26 mouse cellular contexts compared by ENCODE assay signal in genomic region chr7:16031072-16031471, GRCm38 (mm10). TPM values are rescaled to one million over a fixed set of nuclear protein-coding genes. Genes with fewer than 3 reads are reported as not detected.
DNase-seq lines count a peak whose midpoint lies in the region; ATAC-seq and TF ChIP-seq lines count a peak whose summit lies in the region.
"Had no signal": no experiment of that assay in that cellular context is flagged by ENCODE, and none has a peak within 500 bp of the region (broad histone marks: within the 10 kb centered on the region; RNA-seq: fewer than 3 reads in every experiment).

No protein-coding gene starts in this region.

- H3K36me3 ChIP-seq in embryonic facial prominence, embryonic 14.5 days (ENCODE audit: control insufficient read depth, insufficient read depth, low read length), result no peaks in the 10 kb centered on the region
- H3K36me3 ChIP-seq in embryonic facial prominence, embryonic 10.5 days (replicated peaks), result peaks cover 69% of the 10 kb centered on the region
- 0 out of 2 replicates have a peak, but pooled peaks cover 6% of the 10 kb centered on the region for H3K36me3 ChIP-seq in intestine, postnatal 0 days (ENCODE audit: control insufficient read depth, insufficient read depth)
- H3K36me3 ChIP-seq in intestine, embryonic 16.5 days (ENCODE audit: control insufficient read depth, insufficient read depth, low read length), result no peaks in the 10 kb centered on the region
- peaks cover 60% of the 10 kb centered on the region for H3K36me3 ChIP-seq in megakaryocyte, embryonic 14.5 days (replicated peaks; ENCODE audit: low read length)

- 79% methylated on average over 4 of the region's 4 CpGs for WGBS in embryonic facial prominence, embryonic 14.5 days
- 92% methylated on average over 4 of the region's 4 CpGs for WGBS in embryonic facial prominence, embryonic 10.5 days
- 86% methylated on average over 4 of the region's 4 CpGs for WGBS in intestine, postnatal 0 days
- WGBS in intestine, embryonic 16.5 days, result 93% methylated on average over 4 of the region's 4 CpGs

- no peak overlapping the region for H3K27ac ChIP-seq in embryonic facial prominence, embryonic 14.5 days (replicated peaks; ENCODE audit: low read depth, low read length)
- H3K27ac ChIP-seq in embryonic facial prominence, embryonic 10.5 days (replicated peaks), result no peak overlapping the region
- H3K27ac ChIP-seq in intestine, postnatal 0 days (ENCODE audit: low read depth, low read length), result no peak overlapping the region
- no peak overlapping the region for H3K27ac ChIP-seq in intestine, embryonic 16.5 days (ENCODE audit: low read length)
- H3K27ac ChIP-seq: embryonic facial prominence, embryonic 15.5 days; forebrain, embryonic 10.5 days; heart, embryonic 10.5 days; hindbrain, embryonic 12.5 days had no signal

- peak; percentile 52 for DNase-seq in embryonic facial prominence, embryonic 14.5 days (ENCODE audit: low spot score)
- DNase-seq in embryonic facial prominence, embryonic 10.5 days (ENCODE audit: low spot score), result no peak
- no peak for DNase-seq in neural tube, embryonic 10.5 days (ENCODE audit: extremely low spot score, low spot score)
- DNase-seq: adrenal gland, postnatal 10 days; B cell, adult 2 months; cerebellum, adult 18-20 months; cerebellum, adult 9-11 months; cerebellum, postnatal 36 days; gastrocnemius, postnatal 14 days; heart, postnatal 10 days; heart, postnatal 4 days had no signal

- no peak overlapping the region for H3K4me3 ChIP-seq in embryonic facial prominence, embryonic 14.5 days (ENCODE audit: low read depth, low read length)
- no peak overlapping the region for H3K4me3 ChIP-seq in embryonic facial prominence, embryonic 10.5 days
- no peak overlapping the region for H3K4me3 ChIP-seq in intestine, postnatal 0 days (ENCODE audit: low read depth, low read length)
- H3K4me3 ChIP-seq in intestine, embryonic 16.5 days (ENCODE audit: low read length), result no peak overlapping the region
- peak overlapping the region; percentile 28 for H3K4me3 ChIP-seq in megakaryocyte, embryonic 14.5 days (replicated peaks)
- H3K4me3 ChIP-seq: embryonic facial prominence, embryonic 15.5 days; erythroblast, embryonic 14.5 days; forebrain, embryonic 10.5 days; heart, embryonic 10.5 days; hindbrain, embryonic 12.5 days had no signal

- no peak overlapping the region for H3K4me2 ChIP-seq in embryonic facial prominence, embryonic 14.5 days (ENCODE audit: low read depth, low read length)
- no peak overlapping the region for H3K4me2 ChIP-seq in intestine, postnatal 0 days (replicated peaks; ENCODE audit: low read depth)
- H3K4me2 ChIP-seq in intestine, embryonic 16.5 days (ENCODE audit: low read depth, low read length), result no peak overlapping the region
- H3K4me2 ChIP-seq: embryonic facial prominence, embryonic 15.5 days; hindbrain, embryonic 12.5 days had no signal

- no peaks in the 10 kb centered on the region for H3K9me3 ChIP-seq in embryonic facial prominence, embryonic 14.5 days (ENCODE audit: control insufficient read depth, low read length)
- peaks cover 7% of the 10 kb centered on the region; the same call in 1 of the 2 replicates for H3K9me3 ChIP-seq in embryonic facial prominence, embryonic 10.5 days
- no peaks in the 10 kb centered on the region for H3K9me3 ChIP-seq in intestine, postnatal 0 days (ENCODE audit: control insufficient read depth)
- no peaks in the 10 kb centered on the region for H3K9me3 ChIP-seq in intestine, embryonic 16.5 days (ENCODE audit: control insufficient read depth, low read length)
- no peaks in the 10 kb centered on the region for H3K9me3 ChIP-seq in megakaryocyte, embryonic 14.5 days
- H3K9me3 ChIP-seq: embryonic facial prominence, embryonic 15.5 days; G1E had no signal

- H3K27me3 ChIP-seq in embryonic facial prominence, embryonic 14.5 days (replicated peaks; ENCODE audit: control insufficient read depth, insufficient read depth, low read length), result no peaks in the 10 kb centered on the region
- no peaks in the 10 kb centered on the region for H3K27me3 ChIP-seq in embryonic facial prominence, embryonic 10.5 days (replicated peaks; ENCODE audit: low read depth, poor library complexity, severe bottlenecking)
- no peaks in the 10 kb centered on the region for H3K27me3 ChIP-seq in intestine, postnatal 0 days (replicated peaks; ENCODE audit: control insufficient read depth, insufficient read depth, low read length)
- H3K27me3 ChIP-seq in intestine, embryonic 16.5 days (replicated peaks; ENCODE audit: control insufficient read depth, insufficient read depth, low read length), result no peaks in the 10 kb centered on the region
- H3K27me3 ChIP-seq in megakaryocyte, embryonic 14.5 days (replicated peaks), result no peaks in the 10 kb centered on the region
- H3K27me3 ChIP-seq: embryonic facial prominence, embryonic 15.5 days; hindbrain, embryonic 12.5 days had no signal

- peak; percentile 51 for ATAC-seq in embryonic facial prominence, embryonic 14.5 days (ENCODE audit: low read depth)
- no peak for ATAC-seq in intestine, postnatal 0 days
- ATAC-seq in intestine, embryonic 16.5 days, result no peak
- ATAC-seq in megakaryocyte, adult 5-6 weeks (ENCODE audit: poor library complexity, severe bottlenecking), result no peak
- ATAC-seq: CD4-positive, CD25-positive, alpha-beta regulatory T cell, adult 4 months; forebrain, embryonic 14.5 days; hindbrain, embryonic 16.5 days; inflammation-experienced regulatory T-cells, adult 6 months had no signal

- H3K9ac ChIP-seq in embryonic facial prominence, embryonic 14.5 days (ENCODE audit: low read depth, low read length), result no peak overlapping the region
- no peak overlapping the region for H3K9ac ChIP-seq in intestine, postnatal 0 days (ENCODE audit: low read depth, low read length)
- no peak overlapping the region for H3K9ac ChIP-seq in intestine, embryonic 16.5 days (ENCODE audit: low read depth, low read length)
- H3K9ac ChIP-seq: embryonic facial prominence, embryonic 15.5 days; hindbrain, embryonic 12.5 days had no signal

- no peaks in the 10 kb centered on the region for H3K4me1 ChIP-seq in embryonic facial prominence, embryonic 14.5 days (ENCODE audit: control insufficient read depth, insufficient read depth, low read length)
- H3K4me1 ChIP-seq in embryonic facial prominence, embryonic 10.5 days, result peaks cover 3% of the 10 kb centered on the region; the same call in 1 of the 2 replicates
- peaks cover 4% of the 10 kb centered on the region for H3K4me1 ChIP-seq in intestine, postnatal 0 days (replicated peaks; ENCODE audit: control insufficient read depth, insufficient read depth, low read length)
- H3K4me1 ChIP-seq in intestine, embryonic 16.5 days (ENCODE audit: control insufficient read depth, insufficient read depth, low read length), result peaks cover 15% of the 10 kb centered on the region
- peaks cover 77% of the 10 kb centered on the region for H3K4me1 ChIP-seq in megakaryocyte, embryonic 14.5 days

- TF ChIP-seq CTCF in intestine, postnatal 0 days (IDR thresholded peaks at IDR 0.05; ENCODE audit: low read depth), result peak; percentile 27; the same call in 1 of the 2 replicates

RNA-seq across cellular contexts. Expression of gene Bicra, which starts 16.6 kb away (rescaled TPM):
- polyA plus RNA-seq in embryonic facial prominence, embryonic 14.5 days (2014; fragmentation: Nextera tagmentation; extraction: Ambion mirVana), result 6.7 and 7.7 TPM in 2 replicates
- polyA plus RNA-seq in embryonic facial prominence, embryonic 10.5 days (2016; fragmentation: Nextera tagmentation; extraction: Ambion mirVana), result 8.9 and 9.2 TPM in 2 replicates
- 1.6 and 1.7 TPM in 2 replicates for polyA plus RNA-seq in intestine, postnatal 0 days (2015; fragmentation: Nextera tagmentation; extraction: Ambion mirVana)
- polyA plus RNA-seq in intestine, embryonic 16.5 days (2015; fragmentation: Nextera tagmentation; extraction: Ambion mirVana), result 3.7 and 4.0 TPM in 2 replicates
- polyA plus RNA-seq in megakaryocyte, embryonic 14.5 days (2012; ENCODE audit: insufficient read depth, low replicate concordance), result 30.6 and 132 TPM in 2 replicates
- 19.5 and 28.6 TPM in 2 replicates for total RNA-seq in megakaryocyte, adult 5-6 weeks (2015)
- 1.9 and 2.8 TPM in 2 replicates for total RNA-seq in megakaryocyte, adult 5-6 weeks (2017)

RNA-seq across cellular contexts. Expression of gene Zfp541, which starts 30.5 kb away (rescaled TPM):
- 0.07 and 0.24 TPM in 2 replicates for polyA plus RNA-seq in embryonic facial prominence, embryonic 14.5 days (2014; fragmentation: Nextera tagmentation; extraction: Ambion mirVana)
- 0.05 TPM in 1 of 2 replicates, not detected in the other for polyA plus RNA-seq in embryonic facial prominence, embryonic 10.5 days (2016; fragmentation: Nextera tagmentation; extraction: Ambion mirVana)
- polyA plus RNA-seq in intestine, postnatal 0 days (2015; fragmentation: Nextera tagmentation; extraction: Ambion mirVana), result 0.14 TPM in 1 of 2 replicates, not detected in the other
- 0.07 and 0.21 TPM in 2 replicates for polyA plus RNA-seq in intestine, embryonic 16.5 days (2015; fragmentation: Nextera tagmentation; extraction: Ambion mirVana)
- polyA plus RNA-seq in megakaryocyte, embryonic 14.5 days (2012; ENCODE audit: insufficient read depth, low replicate concordance), result 0.15 TPM in 1 of 2 replicates, not detected in the other
- 0.16 and 0.27 TPM in 2 replicates for total RNA-seq in megakaryocyte, adult 5-6 weeks (2015)
- 0.53 TPM in 1 of 2 replicates, not detected in the other for total RNA-seq in megakaryocyte, adult 5-6 weeks (2017)
- total RNA-seq: G1E; gastrocnemius, postnatal 14 days; heart, postnatal 10 days; heart, postnatal 4 days had no signal
- polyA plus RNA-seq: CD4-positive, CD25-positive, alpha-beta regulatory T cell, adult 4 months; forebrain, embryonic 10.5 days; forebrain, embryonic 14.5 days; G1E; heart, embryonic 10.5 days; heart, embryonic 14.5 days had no signal
